Mouse (Mus musculus) monocyte, adult 5-6 weeks (primary cell): ENCODE measurements around the gene Sorl1. TPM values are rescaled to one million over a fixed set of nuclear protein-coding genes. Genes with fewer than 3 reads are reported as not detected.

Experiments
- ATAC-seq: fragments of 153-309, 156-312 bp; replicated peaks from 2 replicates; pipeline ENCODE4 v1.8.0; 2017; ENCODE audit warnings: mild to moderate bottlenecking; ENCODE audit not compliant: low TSS enrichment, insufficient number of reproducible peaks, severe bottlenecking, poor library complexity, low FRiP score
- total RNA-seq: library from RNA; stranded (forward); fragments of 200-1000, 200-491, 200-594 nt; gene quantifications from 3 replicates; pipeline ENCODE4 v1.2.3, GENCODE M21; 2017

Gene Sorl1
- total RNA-seq, 1 experiment from 2014 or later = 111 TPM

- no peak for ATAC-seq
Measured at GRCm38 (mm10) chr9:41983286-41983685, 140.8 kb downstream of the Sorl1 start.

DNA sequence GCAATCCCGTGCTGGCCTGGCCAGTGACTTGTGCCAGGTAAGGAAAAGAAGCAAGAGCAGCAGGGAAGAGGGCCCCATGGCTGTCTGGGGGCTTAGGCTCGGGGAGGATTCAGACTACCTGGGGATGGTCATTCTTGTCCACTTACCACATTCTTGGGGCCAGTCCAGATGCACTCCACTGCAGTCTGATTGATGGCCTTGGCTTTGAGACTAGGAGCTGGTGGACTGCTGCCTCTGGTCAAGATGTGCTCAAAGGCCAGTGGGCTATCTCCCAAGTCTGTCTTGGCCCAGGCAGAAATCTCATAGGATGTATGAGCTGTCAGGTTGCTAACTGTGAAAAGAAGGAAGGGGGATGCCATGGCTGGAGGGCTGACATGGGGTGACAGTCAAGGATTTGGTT lies 141.3 kb downstream of the Sorl1 start:
- no peak for ATAC-seq

DNA sequence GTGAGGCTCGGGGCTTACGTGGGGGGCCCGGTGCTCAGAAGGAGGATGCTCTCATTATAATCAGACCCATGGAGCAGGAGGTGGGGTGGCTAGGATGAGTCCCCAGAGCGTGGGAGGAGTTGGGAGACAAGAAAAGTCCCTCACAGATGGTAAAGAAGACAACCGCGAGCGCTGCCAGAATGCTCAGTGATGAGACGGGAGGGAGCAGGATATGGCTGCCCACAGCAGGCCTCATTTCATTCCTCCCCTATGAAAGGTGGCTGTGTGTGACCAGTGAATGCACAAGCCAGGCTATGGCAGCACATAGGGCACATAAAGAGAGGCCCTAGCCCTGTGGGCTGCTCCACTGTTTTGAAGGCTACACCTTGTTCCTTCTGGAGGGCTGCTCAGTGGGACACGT lies 142.1 kb downstream of the Sorl1 start:
- no peak for ATAC-seq

DNA sequence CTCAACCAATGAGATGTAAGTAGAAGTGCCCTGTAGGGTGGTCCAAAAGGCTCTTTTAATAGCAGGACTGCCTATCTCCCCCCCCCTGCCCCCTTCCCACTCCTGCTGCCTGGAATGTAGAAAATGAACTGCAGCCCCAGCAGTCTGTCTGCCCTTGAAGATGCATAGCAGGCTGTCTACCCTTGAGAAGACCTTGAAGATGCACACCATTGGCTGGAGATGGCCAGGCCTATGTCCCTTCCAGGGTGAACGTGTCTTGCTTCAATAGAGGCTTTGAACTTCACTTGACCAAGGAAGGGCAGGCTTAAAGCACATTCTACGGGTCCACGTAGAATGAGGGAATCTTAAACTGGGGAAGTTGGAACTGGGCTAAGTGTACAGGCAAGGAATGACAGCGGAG lies 142.8 kb downstream of the Sorl1 start:
- ATAC-seq = no peak

DNA sequence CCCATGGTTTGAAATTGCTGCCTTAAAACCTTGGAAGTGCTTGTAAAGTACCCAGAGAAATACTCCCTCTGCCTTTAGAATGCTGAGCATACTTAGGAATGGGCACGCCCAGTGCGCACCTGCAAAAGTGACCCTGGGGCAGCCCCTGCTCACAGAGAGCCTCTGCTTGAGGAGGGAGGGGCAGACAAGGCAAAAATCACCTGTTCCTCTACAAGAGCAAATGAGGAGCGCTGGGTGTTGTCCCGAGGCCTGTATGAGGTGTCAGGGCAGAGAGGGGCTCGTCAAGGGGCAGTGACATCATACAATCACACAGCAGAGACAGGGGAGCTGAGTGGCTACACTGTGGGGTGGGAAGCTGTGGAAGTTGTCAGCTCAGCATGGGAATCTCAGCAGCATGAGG lies 143.3 kb downstream of the Sorl1 start:
- no peak for ATAC-seq

DNA sequence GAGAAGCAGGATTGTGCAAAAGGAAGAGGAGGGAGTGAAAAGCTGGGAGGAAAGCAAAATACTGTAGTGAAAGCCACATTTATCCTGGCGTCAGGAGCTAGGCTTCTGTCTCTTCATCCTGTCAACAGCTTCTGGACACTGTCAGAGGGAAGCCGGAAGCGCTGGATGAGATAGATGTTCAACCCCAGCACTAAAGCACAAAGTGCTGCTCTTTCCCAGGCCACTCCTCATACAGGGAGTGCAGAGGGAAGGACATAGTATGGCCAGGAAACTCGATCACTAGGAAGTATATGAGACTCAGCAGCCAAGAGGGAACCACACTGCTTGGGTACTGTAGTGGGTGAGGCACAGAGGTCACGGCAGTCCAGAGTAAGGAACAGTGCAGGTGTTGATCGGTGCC lies 145.7 kb downstream of the Sorl1 start:
- no peak for ATAC-seq

GRCm38 (mm10) chr9:41975968-41976367 lies 148.1 kb downstream of the Sorl1 start:
- no peak for ATAC-seq

GRCm38 (mm10) chr9:41974661-41975060 lies 149.4 kb downstream of the Sorl1 start:
- ATAC-seq = no peak

DNA sequence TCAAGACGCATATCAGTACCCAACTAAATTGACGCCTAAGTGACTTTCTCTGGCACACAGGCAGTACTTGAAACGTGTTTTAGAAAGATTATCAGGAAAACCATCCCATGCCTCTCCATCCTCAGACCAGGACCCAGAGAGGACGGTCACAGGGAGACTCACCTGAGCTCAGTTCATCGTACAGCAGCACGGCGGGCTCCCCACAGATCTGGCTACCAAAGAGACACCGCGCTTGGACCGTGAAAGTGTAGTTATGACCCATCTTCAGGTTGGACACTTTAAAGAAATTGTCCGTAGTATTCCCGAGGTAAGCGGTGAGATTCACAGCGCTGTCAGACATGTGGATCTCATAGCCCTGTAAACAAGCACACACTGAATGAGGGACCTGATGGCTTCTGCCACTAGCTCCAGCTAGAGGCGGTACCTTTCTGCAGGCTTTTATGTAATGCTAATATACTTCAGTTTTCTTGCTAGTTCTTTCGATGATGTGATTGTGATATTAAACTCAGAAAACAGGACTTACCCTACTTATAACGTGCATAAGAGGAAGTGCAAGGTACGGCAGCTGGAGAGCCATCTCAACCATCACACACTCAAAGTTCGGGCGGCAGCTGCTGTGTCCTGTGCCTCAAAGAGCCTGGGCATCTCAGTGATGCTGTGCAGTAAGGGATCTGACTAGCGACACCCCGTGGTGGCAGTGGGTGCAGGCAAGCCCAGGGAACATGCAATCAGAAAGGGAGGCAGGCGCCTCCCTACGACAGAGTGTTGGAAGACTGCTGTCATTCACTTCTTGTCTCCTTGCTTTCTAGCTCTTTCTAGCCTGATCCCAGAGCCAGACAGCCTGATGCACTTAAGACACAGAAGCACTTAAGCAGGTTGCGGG lies 150.1 kb downstream of the Sorl1 start:
- no peak for ATAC-seq

GRCm38 (mm10) chr9:41969961-41970360 lies 154.1 kb downstream of the Sorl1 start:
- ATAC-seq = no peak

DNA sequence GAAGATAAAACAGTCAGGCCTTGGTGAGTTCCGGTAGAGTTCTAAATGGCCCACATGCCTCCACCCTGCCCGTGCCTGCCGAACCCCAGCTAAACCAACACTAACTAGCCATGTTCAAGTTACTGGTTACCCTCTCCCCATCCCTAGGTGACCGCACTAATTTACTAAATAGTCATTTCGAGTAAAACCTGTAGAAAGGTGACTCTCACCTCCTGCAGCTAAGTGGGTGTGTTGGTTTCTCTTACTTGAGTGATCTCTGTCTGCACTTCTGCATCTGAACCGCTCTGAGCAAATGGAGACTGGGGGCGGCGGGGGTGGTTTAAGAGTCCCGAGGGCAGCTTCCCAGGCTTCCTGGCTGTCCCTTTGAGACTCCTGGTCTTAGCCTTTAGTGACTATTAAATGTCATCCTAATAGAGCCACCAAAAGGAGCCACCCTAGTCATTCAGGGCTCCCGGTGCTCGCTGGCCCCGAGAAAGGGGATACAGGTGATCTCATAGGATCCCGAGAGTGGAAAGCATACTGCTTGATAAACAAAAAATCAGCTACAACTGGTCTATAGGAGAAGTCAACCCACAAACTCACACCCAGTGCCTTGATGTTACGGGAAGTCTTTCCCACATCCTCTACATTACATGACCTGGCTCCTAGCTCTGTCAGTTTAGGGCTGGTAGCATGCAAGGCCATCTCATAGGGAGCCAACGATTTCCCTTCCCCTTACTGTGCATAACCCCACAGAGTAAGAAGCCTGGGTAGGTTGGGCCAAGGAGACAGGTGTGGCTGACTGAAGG lies 155.2 kb downstream of the Sorl1 start:
- ATAC-seq = no peak

- ATAC-seq = no peak
Measured at GRCm38 (mm10) chr9:41961274-41961673, 162.8 kb downstream of the Sorl1 start.

- no peak for ATAC-seq
Measured at GRCm38 (mm10) chr9:41958282-41958681, 165.8 kb downstream of the Sorl1 start.

- ATAC-seq = no peak
Measured at GRCm38 (mm10) chr9:41953486-41953885, 170.6 kb downstream of the Sorl1 start.

- ATAC-seq = no peak
Measured at GRCm38 (mm10) chr9:41952650-41953204, 171.4 kb downstream of the Sorl1 start.

- ATAC-seq = no peak
Measured at GRCm38 (mm10) chr9:41951472-41952129, 172.5 kb downstream of the Sorl1 start.

DNA sequence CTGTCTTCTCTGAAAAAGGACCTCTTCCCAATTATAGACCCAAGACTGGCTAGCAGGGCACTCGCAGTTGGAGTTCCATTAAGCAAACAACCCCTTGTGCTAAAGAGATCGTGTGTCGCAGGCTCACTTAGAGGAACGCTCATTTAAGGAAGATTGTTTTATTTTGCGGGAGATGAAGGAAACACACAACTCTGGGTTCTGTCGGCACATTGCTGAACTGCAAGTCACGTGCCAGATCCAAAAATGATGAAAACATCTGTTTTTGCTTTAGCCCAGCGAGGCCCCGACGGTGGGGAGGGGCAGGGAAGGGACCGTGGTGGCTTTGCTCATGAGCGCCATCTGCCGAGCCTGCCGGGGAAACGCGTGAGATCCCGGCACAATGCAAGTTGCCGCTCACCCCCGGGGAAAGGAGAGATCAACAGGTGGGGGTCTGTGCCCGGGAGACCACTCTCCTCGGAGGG lies 173.1 kb downstream of the Sorl1 start:
- ATAC-seq = peak; percentile 89

DNA sequence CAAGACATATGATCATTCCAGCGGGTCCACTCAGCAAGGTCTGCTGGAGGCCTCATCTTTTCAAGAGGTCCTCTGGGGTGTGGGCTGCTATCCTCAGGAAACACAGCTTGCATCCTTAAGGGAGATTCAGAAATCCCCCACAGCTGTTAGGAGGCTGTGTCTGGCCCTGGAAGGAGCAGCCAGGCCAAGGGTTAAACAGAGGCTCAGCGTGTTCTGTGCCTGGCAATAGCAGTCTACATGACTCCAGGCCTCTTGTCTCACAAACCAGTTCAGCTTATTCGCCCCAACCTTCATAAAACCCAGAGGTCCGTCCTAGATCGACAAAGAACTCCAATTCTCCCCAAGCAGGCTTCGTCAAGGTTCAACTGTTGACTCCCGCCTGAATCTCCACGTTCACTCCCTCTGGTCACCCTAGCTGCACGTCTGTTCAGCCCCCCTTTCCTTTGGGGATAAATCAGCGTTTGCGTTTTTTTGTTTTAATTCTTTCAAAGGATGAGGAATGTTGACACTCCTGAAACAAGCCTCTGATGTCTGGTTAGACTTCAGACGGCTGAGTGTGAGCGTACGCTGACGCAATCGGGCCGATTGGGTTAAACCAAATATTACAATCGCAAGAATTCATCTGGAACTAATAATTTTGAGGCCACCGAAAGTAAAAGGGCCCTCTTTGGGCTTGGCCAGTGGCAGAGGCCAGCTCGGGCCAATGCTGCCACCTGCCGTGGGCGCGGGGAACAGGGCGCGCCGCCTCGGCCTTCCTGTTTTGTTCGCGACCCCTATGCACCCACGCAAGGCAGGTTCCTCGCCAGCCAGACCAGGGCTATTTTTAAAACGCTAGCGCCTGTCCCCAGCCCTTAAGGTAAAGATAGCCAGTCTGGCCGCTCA lies 173.7 kb downstream of the Sorl1 start:
- 0 out of 2 replicates have a peak, but pooled peaks have one; percentile 28 for ATAC-seq
